Mouse (Mus musculus) cortical plate, adult 2 months (tissue): ENCODE data around the gene Casz1. TPM values are rescaled to one million over a fixed set of nuclear protein-coding genes. Genes with fewer than 3 reads are reported as not detected.

Experiments used
- H3K27ac ChIP-seq: fragments of 200-500 bp; 2 replicates; pipeline ENCODE4 v1.5.1; 2012; ENCODE audit warnings: low read length, control low read depth, inconsistent platforms; ENCODE audit not compliant: insufficient read depth
- H3K4me1 ChIP-seq: fragments of 200-500 bp; 2 replicates; pipeline ENCODE4 v1.6.1; 2011; ENCODE audit warnings: low read length; ENCODE audit not compliant: control insufficient read depth, insufficient read depth
- H3K4me3 ChIP-seq: fragments of 200-500 bp; 2 replicates; pipeline ENCODE4 v1.5.1; 2011; ENCODE audit warnings: mild to moderate bottlenecking, low read length, control low read depth; ENCODE audit not compliant: insufficient read depth
- CTCF ChIP-seq: fragments of 200-500 bp; IDR thresholded peaks from 2 replicates; pipeline ENCODE4 v1.5.1; 2011; ENCODE audit warnings: mild to moderate bottlenecking, control low read depth, low read length; ENCODE audit not compliant: insufficient read depth; ENCODE audit errors: extremely low read depth
- POLR2A ChIP-seq: fragments of 200-500 bp; IDR thresholded peaks from 2 replicates; pipeline ENCODE4 v1.6.1; 2011; ENCODE audit warnings: mild to moderate bottlenecking, low read length, control low read depth; ENCODE audit not compliant: insufficient read depth; ENCODE audit errors: extremely low read depth
- polyA plus RNA-seq: library from polyadenylated mRNA; depleted of rRNA; stranded (reverse); fragments of >200 nt; gene quantifications from 2 replicates; pipeline ENCODE4 v1.2.3, GENCODE M21; 2012

Casz1 gene
- polyA plus RNA-seq, 1 experiment: 0.69 TPM

- no peak for TF ChIP-seq POLR2A
- TF ChIP-seq CTCF: no peak
- Histone ChIP-seq H3K27ac (no peak overlapping the region), H3K4me1 (no peaks in the 10 kb centered on the region), H3K4me3 (no peak overlapping the region)
Measured at GRCm38 (mm10) chr4:148940674-148941211, 136.5 kb downstream of the Casz1 start.

GRCm38 (mm10) chr4:148941321-148941720, 137.1 kb downstream of the Casz1 start:
- TF ChIP-seq CTCF: no peak
- no peak for TF ChIP-seq POLR2A
- no peak overlapping the region for H3K27ac ChIP-seq
- H3K4me3 ChIP-seq: no peak overlapping the region
- no peaks in the 10 kb centered on the region for H3K4me1 ChIP-seq

GRCm38 (mm10) chr4:148943099-148943498, 138.9 kb downstream of the Casz1 start:
- Histone ChIP-seq H3K4me3 (no peak overlapping the region), H3K27ac (no peak overlapping the region)

DNA sequence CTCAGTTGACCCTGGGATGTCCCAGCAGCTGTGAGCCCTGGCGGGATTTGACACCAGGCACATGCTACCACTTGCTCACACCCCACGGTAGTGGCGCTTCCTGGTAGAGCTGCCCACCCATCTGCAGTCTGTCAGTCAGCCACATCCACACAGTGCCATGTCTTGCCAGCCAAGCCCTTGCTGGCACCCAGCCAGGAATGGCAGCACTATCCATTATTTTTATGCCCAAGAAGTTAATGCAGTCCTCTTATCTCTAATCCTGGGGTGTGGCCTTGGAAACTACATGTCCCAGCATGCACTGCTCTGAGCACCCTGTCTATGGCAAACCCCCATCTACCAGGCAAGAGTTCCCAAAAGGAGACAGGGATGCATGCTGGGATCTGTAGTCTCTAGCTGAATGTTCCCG, 141.2 kb downstream of the Casz1 start:
- no peak for TF ChIP-seq CTCF
- TF ChIP-seq POLR2A: no peak
- Histone ChIP-seq H3K4me1 (no peaks in the 10 kb centered on the region), H3K4me3 (no peak overlapping the region), H3K27ac (no peak overlapping the region)

More at GRCm38 (mm10) chr4:148943099-148943498, 138.9 kb downstream of the Casz1 start:
- TF ChIP-seq POLR2A (no peak), CTCF (no peak)
- no peaks in the 10 kb centered on the region for H3K4me1 ChIP-seq

DNA sequence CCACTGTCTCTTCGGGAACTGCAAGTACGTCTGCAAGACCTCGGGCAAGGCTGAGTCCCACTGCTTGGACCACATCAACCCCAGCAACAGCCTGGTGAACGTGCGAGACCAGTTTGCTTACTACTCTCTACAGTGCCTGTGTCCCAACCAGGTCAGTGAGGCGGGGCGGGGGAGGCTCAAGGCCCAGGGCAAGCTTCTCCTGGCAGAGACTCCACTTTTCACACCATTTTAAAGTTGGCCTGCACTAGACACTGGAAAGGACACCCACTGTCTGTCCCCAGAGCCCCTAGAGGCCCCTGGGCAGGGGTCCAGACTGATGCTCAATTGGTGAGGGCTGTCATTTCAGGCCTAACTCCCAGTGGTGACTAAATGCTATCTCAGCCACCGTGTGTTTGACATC, 141.8 kb downstream of the Casz1 start:
- no peak for TF ChIP-seq CTCF
- no peak for TF ChIP-seq POLR2A
- no peak overlapping the region for H3K4me3 ChIP-seq
- H3K27ac ChIP-seq: no peak overlapping the region
- H3K4me1 ChIP-seq: no peaks in the 10 kb centered on the region

- TF ChIP-seq CTCF: no peak
- no peak for TF ChIP-seq POLR2A
- no peak overlapping the region for H3K4me3 ChIP-seq
- H3K27ac ChIP-seq: no peak overlapping the region
- no peaks in the 10 kb centered on the region for H3K4me1 ChIP-seq
Measured at GRCm38 (mm10) chr4:148947833-148948388, 143.7 kb downstream of the Casz1 start.

GRCm38 (mm10) chr4:148950487-148950886, 146.3 kb downstream of the Casz1 start:
- H3K27ac ChIP-seq: no peak overlapping the region
- no peak overlapping the region for H3K4me3 ChIP-seq
- no peaks in the 10 kb centered on the region for H3K4me1 ChIP-seq
- TF ChIP-seq POLR2A (no peak), CTCF (no peak)

DNA sequence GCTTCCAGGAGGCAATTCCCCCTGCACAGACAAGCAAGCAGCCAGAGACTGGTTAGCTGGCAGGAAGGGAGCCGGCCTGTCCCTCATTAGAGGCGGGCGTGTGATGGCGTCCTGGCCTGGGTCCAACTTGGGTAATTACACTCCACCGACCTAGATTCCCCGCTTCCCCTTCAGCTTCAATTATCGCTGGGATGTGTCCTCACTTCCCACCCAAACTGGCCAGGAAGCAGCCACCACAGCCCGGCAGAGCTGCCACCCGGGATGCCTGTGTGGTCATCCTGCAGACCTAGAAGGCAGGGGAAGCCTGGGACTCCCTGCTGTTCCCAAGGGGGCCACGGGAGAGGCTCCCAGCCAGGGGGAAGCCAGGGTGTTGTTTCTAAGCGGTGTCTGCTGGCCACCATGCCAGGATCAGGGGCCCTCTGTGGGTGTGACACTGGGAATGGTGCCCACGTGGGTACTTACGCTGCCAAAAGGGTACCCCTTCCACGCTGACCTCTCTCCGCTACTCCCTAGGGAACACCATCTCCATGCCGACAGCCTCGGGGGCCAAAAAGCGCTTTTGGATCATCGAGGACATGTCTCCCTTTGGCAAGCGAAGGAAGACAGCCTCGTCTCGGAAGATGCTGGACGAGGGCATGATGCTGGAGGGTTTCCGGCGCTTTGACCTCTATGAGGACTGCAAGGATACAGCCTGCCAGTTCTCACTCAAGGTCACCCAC, 146.9 kb downstream of the Casz1 start:
- H3K27ac ChIP-seq: no peak overlapping the region
- H3K4me1 ChIP-seq: no peaks in the 10 kb centered on the region
- peak overlapping the region; percentile 44 for H3K4me3 ChIP-seq
- TF ChIP-seq CTCF: no peak
- no peak for TF ChIP-seq POLR2A

DNA sequence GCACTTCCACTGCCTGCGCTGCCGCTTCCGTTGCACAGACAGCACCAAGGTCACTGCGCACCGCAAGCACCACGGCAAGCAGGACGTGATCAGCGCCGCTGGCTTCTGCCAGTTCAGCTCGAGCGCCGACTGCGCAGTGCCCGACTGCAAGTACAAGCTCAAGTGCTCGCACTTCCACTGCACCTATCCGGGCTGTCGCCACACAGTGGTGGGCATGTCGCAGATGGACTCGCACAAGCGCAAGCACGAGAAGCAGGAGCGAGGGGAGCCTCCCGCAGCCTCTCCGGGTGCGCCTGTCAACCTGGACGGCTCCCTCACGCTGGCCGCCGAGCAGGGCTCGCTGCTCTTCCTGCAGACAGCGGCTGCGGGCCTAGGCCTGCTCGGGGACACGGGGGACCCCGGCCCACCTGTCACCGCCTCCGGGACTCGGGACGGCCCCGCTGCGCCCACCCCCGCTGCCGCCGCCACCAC, 147.6 kb downstream of the Casz1 start:
- Histone ChIP-seq H3K4me1 (no peaks in the 10 kb centered on the region), H3K27ac (no peak overlapping the region), H3K4me3 (peak overlapping the region; percentile 44)
- TF ChIP-seq POLR2A (no peak), CTCF (no peak)
